Mouse (Mus musculus) spleen, adult 12 weeks (tissue): ENCODE data around the gene Tmem41a.
"Not testable (repeated sequence)": the region's sequence is repeated elsewhere in the genome, so short reads cannot be mapped to it uniquely, and the experiment has no call there.

Experiments
- DNase-seq: peaks from one replicate; pipeline ENCODE4 v3.0.0; 2022; ENCODE audit warnings: low spot score

The Tmem41a gene

DNA sequence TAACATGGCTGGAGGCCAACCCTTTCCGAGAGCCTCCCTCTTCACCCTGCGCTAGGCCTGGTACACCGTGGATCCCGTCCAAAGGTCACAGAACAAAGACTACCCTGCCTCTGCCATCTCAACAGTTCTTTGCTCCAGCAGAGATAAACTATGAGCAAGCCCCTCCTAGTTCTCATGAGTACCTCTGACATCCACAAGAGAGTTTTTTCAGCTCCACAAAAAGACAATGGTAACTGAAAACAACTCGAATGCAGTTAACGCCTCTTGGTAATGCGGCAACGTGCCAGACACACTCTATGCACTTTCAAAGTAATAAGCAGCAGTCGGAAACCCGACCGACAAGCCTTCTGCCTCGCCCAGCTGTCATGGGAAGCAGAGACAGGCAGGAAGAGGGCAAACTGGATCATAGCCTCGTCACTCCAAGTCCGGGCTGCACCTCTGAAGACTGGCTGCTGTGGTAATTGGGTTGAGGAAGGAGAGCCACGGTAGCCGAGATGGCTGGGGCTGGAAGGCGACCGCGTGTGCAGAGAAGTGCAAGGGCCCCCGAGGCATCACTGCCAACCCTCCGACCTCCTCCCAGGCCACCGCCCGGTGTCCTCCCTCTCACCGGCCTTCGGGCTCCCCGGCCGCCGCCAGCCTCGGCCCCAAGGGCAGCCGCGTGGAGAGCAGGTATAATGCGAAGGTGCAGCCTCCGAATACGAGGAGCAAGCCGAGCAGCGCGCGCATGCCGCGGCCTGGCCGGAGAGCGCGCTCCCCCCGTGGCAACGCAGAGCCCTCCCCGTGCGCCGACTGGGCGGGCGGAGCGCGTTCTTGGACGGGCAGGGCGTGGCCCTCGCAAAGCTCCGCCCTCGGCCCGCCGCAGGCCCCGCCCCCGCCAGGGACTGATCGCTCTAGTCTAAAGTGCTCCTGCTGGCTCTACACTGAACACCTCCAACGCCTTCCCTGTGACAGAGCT, at the start of gene Tmem41a:
Gene Tmem41a (minus strand): TSS at position 792 of the 955 bp plus-strand sequence.
- DNase-seq, result peak; percentile 85

DNA sequence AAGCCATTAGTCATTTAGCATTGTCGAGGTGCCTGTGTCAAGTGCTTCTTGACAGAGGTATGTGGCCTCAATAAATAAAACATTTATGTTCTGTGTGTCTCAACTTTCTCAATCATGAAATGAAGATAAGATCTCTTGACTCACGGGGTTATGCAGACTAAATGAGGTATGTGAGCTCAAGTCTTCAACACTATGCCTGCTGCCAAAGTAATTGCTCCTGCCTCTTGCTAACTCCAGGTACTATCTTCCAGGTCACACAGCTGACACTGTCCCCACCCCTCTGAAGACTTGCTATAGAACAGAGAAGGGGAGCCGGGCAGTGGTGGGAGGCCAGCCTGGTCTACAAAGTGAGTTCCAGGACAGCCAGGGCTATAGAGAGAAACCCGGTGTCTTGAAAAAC, 49.0 kb upstream of the Tmem41a start:
- DNase-seq, result no peak

DNA sequence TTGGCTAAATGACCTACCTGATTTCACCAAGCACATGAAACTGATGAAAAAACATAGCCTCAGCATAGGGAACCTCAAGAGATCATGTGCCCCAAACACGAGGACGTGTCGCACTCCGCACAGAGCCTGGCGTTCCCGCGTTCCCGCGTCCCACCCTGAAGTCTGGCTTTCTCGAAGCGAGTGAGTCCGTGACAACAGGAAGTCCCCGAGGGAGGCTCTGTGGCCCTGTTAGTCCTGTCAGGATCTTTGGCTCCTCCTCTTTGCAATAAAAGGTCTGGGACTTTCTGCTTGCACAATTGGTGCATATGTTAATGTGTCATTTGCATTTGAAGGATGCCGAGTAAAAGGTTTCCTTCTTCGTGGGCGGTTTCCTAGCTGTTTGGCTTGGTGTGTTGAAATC, 48.0 kb upstream of the Tmem41a start, which contains the start of gene Liph:
Gene Liph (minus strand): TSS at position 360 of the 400 bp plus-strand sequence.
- DNase-seq, result peak; percentile 1

DNA sequence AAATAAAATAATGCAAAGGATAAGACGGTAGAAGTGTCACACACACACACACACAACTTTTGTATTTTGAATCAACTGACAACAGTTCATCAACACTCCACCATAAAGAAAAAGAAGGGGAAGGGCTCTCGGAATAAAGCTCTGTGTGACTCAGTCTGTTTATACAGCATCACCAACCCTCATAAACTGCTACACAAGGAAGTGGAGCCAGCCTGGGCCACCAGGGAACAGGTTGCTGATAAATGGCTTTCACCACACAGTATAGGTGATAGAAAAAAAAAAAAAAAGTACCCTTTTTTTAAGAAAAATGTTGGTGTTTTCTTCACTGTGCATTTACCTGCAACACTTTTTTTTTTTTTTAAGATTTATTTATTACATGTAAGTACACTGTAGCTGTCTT, 44.4 kb upstream of the Tmem41a start:
- no peak for DNase-seq

DNA sequence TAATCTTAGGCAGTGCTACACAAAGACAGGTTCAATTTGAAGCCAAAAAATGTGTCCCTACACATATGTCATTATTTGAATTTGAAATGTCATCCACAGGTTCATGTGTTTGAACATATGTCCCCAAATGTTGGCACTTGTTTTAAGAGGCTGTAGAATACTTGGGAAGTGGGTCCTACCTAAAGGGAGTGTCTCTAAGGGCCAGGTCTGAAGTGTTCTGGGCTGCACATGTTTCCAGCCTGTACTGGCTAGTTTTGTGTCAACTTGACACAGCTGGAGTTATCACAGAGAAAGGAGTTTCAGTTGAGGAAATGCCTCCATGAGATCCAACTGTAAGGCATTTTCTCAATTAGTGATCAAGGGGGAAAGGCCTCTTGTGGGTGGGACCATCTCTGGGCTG, 43.5 kb upstream of the Tmem41a start:
- DNase-seq, result not testable (repeated sequence)

DNA sequence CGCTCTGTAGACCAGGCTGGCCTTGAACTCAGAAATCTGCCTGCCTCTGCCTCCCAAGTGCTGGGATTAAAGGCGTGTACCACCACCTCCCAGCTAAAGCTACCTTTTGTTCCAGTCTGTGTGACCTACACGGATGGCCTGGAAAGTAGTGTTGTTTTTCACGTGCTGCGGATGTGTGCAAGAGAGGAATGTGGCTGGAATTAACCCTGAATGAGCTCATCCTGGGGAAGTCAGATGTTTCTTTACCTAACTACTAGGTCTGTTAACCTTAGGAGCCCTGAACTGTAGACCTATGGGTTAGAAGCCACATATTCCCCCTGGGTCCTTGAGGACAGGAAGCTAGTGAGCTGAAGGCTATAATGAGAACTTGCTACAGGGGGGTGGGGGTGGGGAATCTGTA, 40.6 kb upstream of the Tmem41a start:
- DNase-seq, result no peak

DNA sequence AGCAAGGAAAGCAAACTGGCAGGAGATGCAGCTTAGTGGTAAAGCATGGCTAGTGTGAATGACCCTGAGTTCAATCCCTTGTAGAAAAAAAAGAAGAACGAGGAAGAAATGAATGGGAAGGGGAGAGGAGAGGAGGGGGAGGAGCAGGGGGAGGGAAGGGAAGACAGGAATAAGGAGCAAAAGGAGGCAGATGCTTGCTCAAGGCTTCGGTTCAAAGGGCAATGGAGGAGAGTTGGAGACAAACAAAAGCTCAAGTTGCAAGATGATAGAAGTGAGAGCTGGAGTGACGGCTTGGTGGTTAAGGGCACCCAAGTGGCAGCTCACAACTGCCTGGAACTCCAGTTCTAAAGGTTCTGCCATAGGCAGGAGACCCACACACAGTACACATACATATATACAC, 38.8 kb upstream of the Tmem41a start:
- no peak for DNase-seq

DNA sequence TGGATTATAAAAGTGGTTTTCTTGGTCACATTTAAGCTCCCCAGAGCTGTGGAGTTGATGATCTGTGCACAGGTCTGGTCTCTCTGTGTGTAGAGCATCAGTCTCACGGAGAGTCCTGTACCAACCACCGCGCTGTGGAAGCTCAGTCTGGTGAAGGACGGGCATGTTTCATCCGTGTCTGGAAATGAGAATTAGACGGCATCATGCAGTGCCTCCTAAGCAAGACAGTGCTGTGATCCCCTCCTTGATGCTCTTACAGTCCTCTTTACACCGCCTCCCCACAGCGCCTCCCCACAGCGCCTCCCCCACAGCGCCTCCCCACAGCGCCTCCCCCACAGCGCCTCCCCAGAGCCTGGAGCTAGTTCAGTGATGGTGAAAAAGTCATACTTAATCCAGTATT, 36.7 kb upstream of the Tmem41a start:
- no peak for DNase-seq

DNA sequence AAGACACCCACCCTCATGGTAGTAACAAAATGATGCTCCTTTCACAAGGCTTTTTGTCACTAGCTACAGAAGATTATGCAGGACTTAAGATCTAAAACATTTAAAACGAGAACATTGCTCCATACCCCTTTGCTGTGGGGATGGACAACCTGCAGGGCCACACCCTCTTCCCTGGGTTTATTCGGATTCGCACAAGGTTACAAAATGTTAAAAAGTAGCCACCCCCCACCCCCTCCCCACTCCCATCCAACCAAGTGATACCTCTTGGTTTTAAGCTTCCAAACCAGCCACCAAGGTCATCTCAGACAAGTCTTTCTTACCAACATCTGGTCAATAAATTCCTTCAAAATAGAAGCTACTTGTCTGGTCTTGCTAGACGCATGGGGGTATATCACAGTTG, 36.2 kb upstream of the Tmem41a start:
- no peak for DNase-seq

DNA sequence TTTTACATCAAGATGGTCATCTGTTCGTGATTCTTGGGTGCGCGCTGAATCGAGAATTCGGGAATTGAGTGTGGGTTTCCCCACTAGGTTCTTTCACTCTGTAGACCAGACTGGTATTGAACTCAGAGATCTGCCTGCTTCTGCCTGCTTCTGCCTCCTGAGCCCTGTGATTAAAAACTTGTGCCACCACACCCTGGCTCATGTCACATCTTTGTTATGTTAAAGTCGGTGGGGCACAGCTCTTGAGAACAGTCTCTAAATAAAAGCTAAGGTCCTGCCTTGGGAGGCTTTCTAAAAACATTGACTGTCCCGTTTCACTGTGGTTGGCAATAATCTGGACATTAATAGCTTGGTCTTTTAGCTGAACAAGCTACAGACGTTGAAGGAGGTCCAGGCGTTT, 35.8 kb upstream of the Tmem41a start:
- DNase-seq, result no peak

DNA sequence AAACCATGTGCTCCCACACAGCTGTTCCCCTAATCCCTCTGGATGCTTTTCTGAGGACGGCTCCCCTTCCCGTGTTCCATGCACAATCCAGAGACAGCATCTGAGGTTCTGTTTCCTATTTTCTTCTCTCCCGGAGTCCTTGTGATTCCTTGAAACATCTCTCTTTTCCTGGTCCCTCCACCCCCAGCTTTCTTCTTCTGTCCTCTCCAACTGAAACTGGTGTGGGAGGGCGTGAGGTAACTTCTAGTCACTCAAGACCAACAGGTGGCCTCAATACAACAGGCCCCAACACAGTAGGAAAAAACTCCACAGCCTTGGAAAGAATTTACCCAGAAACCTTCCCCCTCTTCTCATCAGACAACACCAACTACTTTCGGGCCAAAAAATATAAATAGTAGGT, 30.0 kb upstream of the Tmem41a start:
- no peak for DNase-seq

DNA sequence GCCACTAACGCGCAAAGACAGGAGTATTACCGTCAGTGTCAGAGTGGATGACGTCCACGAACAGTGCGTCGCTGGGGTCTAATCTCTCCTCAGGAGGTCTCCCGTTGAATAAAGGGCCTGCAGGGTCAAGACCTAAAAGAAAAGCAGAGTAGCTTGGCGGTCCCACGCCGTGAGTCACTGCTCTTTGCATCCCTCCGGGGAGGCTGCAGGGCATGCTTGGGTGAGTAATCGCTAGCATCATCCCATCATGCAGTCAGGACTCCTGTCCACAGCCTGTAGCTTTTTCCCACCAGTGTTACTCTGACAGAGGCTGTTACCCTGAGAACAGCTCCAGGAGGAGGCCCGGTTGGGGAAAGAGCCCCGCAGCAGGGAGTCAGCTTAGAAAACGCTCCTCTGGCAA, 28.9 kb upstream of the Tmem41a start:
- no peak for DNase-seq

DNA sequence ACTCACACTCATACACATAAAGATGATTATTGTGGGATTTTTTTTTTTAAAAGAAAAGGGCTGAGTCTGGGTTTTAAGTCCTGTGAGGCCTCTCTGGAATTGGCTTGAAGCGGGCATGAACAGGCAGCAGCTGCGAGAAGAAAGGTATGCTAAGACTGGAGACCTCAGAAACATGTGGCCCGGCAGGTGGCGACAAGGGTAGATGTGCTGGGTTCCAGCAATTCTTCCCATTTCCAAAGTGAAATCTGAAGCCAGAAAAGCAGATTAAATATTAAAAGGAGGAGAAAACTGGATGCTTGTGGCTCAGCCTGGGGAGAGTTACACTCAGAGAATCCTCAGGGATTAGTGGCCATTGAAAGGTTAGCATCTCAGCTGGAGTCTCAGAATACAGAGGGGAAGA, 24.1 kb upstream of the Tmem41a start:
- no peak for DNase-seq

DNA sequence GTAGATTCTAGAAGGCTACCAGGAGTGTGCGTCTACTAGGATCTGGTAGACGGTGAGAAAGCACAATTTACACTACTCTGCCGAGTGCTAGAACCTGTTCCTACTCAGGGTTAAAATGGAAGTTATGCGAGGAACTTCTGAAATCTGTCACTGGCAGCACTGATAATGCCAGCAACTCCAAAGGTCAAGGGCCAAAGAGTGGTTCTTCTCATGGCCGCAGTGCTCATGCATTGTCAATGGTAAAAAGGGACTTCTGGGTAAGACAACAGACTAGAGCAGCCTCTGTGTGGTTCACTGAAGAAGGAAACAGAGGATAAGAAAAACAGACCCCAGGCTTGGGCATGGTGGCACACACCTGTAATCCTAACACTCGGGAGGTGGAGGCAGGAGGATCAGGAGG, 23.2 kb upstream of the Tmem41a start:
- DNase-seq, result no peak

DNA sequence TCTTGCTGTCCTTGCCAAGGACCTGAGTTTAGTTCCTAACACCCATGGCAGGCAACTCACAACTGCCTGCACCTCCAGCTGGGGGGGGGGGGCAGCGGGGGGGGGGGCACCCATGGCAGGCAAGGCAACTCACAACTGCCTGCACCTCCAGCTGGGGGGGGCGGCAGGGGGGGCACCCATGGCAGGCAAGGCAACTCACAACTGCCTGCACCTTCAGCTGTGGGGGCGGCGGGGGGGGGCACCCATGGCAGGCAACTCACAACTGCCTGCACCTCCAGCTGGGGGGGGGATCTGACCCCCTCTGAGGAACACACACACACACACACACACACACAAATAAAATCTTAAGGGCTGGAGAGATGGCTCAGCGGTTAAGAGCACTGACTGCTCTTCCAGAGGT, 22.5 kb upstream of the Tmem41a start:
- no peak for DNase-seq

DNA sequence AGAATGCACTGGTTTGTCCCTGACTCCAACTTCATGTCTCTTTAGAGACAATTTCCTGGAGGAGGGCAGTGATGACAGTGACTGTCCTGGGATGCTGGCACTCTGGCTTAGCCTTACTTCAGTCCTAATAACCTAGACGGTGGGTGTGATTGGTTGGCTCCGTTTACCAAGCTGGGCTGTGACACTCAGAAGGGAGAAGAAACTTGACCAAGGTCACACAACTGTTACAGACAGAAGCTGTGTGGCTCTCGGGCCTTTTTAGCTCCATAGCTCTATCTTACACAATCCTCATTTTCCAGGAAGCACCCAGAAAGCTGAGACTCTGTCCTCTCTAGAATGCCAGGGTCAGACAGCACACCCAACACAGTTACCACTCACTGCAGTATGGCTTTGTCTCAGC, 18.2 kb upstream of the Tmem41a start:
- no peak for DNase-seq

DNA sequence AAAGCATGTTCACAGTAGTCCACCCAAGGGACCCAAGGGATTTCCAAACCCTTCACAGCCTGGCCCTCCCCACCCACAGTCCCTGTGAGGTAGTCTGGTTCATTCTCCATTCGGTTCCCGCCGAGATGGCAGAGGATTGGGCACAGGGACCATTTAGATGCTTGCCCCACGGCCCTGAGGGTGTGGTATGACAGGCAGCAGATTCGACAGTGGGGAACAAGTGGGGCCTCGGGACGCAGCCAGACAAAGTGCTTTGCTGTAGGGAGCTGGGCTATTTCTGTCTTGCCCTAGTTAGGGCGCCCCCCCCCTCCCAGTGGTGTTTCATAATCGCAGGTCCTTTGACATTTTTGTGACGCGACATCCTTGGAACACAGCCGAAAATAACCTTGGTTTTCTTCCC, 8.2 kb upstream of the Tmem41a start:
- no peak for DNase-seq

DNA sequence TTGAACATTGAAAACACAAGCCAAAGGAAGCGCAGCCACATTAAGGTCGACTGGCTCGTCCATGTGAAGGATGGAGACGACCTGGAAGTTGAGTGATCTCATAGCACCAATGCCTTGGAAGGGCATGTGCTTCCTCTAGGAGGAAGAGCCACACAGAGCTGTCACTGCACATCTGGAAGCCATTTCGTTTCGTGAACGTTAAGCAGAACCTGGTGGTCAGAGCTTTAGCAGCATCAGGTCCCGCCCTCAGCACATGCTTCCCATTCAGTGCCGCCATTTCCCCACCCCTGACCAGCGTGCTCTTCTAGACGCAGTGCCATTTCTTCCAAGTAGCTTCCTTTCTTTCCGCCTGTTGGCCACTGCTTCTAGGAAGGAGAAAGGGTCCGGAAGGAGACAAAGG, 18.9 kb downstream of the Tmem41a start:
- no peak for DNase-seq

DNA sequence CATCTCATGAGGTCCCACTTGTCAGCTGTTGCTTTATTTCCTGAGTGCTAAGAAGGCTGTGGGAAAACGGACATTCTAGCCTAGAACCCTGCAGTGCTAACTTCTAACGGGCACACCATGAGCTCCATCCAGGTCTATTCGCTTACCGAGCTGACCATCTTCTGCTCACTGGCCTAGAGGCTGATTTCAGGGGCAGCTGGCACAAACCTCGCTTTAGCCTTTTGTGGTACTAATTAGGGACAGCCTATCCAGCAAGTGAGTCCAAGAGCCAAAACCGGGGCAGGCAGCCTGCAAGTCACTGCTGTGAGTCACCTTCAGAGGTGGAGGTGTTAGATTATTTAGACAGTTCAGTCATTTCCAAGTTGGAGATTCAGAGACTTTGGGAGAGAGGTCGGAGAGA, 30.7 kb downstream of the Tmem41a start:
- no peak for DNase-seq

DNA sequence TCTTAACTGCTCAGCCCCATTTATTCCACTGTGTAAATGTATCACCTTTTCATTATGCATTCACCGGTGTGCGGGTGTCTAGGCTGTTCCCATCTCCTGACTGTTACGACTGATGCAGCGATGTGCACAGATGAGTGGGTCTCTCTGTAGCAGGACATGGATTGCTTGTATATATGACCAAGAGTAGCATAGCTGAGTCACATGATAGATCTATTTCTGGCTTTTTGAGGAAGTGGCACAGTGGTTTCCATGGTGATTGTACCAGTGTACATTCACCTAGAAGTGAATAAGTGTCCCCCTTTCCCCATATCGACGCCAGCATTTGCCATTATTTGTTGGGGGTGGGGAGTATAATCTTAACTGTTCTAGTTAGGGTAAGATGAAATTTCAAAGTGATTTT, 34.0 kb downstream of the Tmem41a start:
- DNase-seq, result no peak

DNA sequence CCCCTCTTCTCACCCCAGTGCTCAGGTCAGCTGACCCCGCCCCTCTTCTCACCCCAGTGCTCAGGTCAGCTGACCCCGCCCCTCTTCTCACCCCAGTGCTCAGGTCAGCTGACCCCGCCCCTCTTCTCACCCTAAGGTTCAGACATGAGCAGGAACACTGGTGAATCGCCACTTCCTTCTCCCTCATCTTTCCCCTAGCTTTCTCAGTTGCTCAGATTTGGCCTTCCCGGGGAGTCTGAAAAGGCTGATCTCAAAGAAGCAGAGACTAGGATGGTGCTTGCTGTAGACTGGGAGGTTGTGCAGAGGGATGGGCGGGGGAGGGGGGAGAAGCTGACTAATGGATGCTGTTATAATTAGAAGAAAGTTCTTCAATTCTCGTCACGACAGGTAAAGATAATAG, 38.4 kb downstream of the Tmem41a start:
- not testable (repeated sequence) for DNase-seq

DNA sequence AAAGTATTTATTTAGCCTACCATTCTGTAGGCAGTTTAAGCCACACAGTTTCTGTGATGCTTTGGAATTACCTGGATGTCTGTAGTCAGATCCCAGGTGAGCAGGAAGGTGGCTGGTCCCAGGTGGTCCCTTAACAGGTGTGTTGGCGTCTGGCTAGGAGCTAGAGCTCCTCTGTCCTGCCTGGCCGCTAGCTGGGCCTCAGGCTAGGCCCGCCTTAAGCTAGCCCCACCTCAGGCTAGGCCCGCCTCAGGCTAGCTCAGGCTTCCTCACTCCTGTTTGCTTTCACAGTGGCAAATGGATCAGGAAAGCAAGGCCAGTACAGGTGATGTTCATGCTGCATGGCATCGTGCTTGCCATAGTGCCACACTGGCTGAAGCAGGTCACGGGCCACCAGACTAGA, 40.5 kb downstream of the Tmem41a start:
- DNase-seq, result no peak

DNA sequence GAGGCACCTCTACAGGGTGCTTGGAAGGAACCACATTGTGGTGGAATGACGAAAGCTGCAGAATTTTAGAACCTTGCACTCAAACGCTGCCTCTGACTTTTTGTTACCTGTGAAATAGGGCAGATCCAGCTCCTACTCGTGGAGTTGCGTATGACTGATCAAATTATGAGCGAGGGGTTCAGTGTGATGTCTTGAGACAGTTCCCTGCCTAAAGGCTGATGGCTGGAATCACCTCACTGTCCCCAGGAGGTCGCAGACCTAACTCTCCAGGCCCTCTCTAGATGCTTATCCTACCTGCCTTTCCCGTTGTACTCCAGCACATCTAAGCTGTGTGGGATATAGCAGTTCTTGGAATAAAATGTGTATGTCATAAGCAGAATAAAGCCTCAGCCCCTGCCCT, 41.4 kb downstream of the Tmem41a start:
- DNase-seq, result no peak

DNA sequence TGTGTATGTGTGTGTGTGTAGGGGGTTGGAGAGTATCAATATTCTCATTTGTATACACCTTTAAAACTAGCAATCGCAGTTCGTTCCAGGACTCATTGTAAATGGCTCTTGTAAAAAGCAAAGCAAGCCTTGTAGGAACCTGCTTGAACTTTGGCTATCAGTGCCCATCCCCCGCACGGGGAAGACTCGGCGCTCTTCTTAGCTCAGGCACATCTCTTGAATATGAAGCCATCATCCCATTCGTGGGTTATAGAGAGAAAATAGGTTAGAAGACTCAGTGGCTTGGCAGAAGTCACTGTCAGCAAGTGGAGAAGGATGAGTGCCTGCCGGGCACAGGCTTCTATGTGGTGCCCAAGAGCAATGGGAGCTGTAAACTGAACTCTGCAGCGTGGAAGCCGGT, 42.7 kb downstream of the Tmem41a start:
- no peak for DNase-seq
